Mouse (Mus musculus): ENCODE data around the gene Cabcoco1. TPM values are rescaled to one million over a fixed set of nuclear protein-coding genes. Genes with fewer than 3 reads are reported as not detected.

Cabcoco1 gene
- polyA plus RNA-seq, 1 experiment from 2014 or later: 4.0 TPM

- WGBS: 90% methylated on average over 3 of the region's 3 CpGs
- TF ChIP-seq CTCF (IDR thresholded peaks at IDR 0.05; ENCODE audit: low read depth): no peak
- H3K9ac ChIP-seq (ENCODE audit: low read depth, low read length): no peak overlapping the region
- H3K27ac ChIP-seq (ENCODE audit: low read depth, low read length): no peak overlapping the region
- H3K4me3 ChIP-seq (ENCODE audit: low read depth, low read length): no peak overlapping the region
- H3K9me3 ChIP-seq (ENCODE audit: control insufficient read depth): no peaks in the 10 kb centered on the region
- no peaks in the 10 kb centered on the region for H3K27me3 ChIP-seq (replicated peaks; ENCODE audit: control insufficient read depth, insufficient read depth, low read length)
- no peak overlapping the region for H3K4me2 ChIP-seq (replicated peaks; ENCODE audit: low read depth)
- ATAC-seq: no peak
- no peaks in the 10 kb centered on the region for H3K36me3 ChIP-seq (ENCODE audit: control insufficient read depth, insufficient read depth)
- peaks cover 10% of the 10 kb centered on the region; the same call in 1 of the 2 replicates for H3K4me1 ChIP-seq (replicated peaks; ENCODE audit: control insufficient read depth, insufficient read depth, low read length)
These were observed 1.4 kb upstream of the Cabcoco1 start for GRCm38 (mm10) chr10:68543107-68543506.

GRCm38 (mm10) chr10:68541943-68542420 is 286 bp upstream of the Cabcoco1 start:
- no peaks in the 10 kb centered on the region for H3K9me3 ChIP-seq (ENCODE audit: control insufficient read depth)
- no peak for TF ChIP-seq CTCF (IDR thresholded peaks at IDR 0.05; ENCODE audit: low read depth)
- H3K36me3 ChIP-seq (ENCODE audit: control insufficient read depth, insufficient read depth): no peaks in the 10 kb centered on the region
- H3K27me3 ChIP-seq (replicated peaks; ENCODE audit: control insufficient read depth, insufficient read depth, low read length): no peaks in the 10 kb centered on the region
- WGBS: 32% methylated on average over 7 of the region's 7 CpGs
- H3K9ac ChIP-seq (ENCODE audit: low read depth, low read length): peak overlapping the region; percentile 40; the same call in 1 of the 2 replicates
- H3K27ac ChIP-seq (ENCODE audit: low read depth, low read length): 0 out of 2 replicates have a peak overlapping the region, but pooled peaks have one; percentile 65
- ATAC-seq: no peak
- H3K4me1 ChIP-seq (replicated peaks; ENCODE audit: control insufficient read depth, insufficient read depth, low read length): peaks cover 10% of the 10 kb centered on the region; the same call in 1 of the 2 replicates
- H3K4me2 ChIP-seq (replicated peaks; ENCODE audit: low read depth): peak overlapping the region; percentile 66
- peak overlapping the region; percentile 49 for H3K4me3 ChIP-seq (ENCODE audit: low read depth, low read length)

GRCm38 (mm10) chr10:68540612-68541011 is 1.1 kb downstream of the Cabcoco1 start:
- H3K4me3 ChIP-seq (ENCODE audit: low read depth, low read length): no peak overlapping the region
- H3K4me2 ChIP-seq (replicated peaks; ENCODE audit: low read depth): peak overlapping the region; percentile 66; the same call in 1 of the 2 replicates
- no peaks in the 10 kb centered on the region for H3K36me3 ChIP-seq (ENCODE audit: control insufficient read depth, insufficient read depth)
- ATAC-seq: no peak
- H3K27ac ChIP-seq (ENCODE audit: low read depth, low read length): no peak overlapping the region
- whole genome bisulfite sequencing: 65% methylated on average over 3 of the region's 3 CpGs
- peaks cover 10% of the 10 kb centered on the region; the same call in 1 of the 2 replicates for H3K4me1 ChIP-seq (replicated peaks; ENCODE audit: control insufficient read depth, insufficient read depth, low read length)
- H3K9ac ChIP-seq (ENCODE audit: low read depth, low read length): no peak overlapping the region
- TF ChIP-seq CTCF (IDR thresholded peaks at IDR 0.05; ENCODE audit: low read depth): no peak
- no peaks in the 10 kb centered on the region for H3K9me3 ChIP-seq (ENCODE audit: control insufficient read depth)
- H3K27me3 ChIP-seq (replicated peaks; ENCODE audit: control insufficient read depth, insufficient read depth, low read length): no peaks in the 10 kb centered on the region

GRCm38 (mm10) chr10:68537261-68537950 is 4.3 kb downstream of the Cabcoco1 start:
- H3K4me3 ChIP-seq (ENCODE audit: low read depth, low read length): no peak overlapping the region
- TF ChIP-seq CTCF (IDR thresholded peaks at IDR 0.05; ENCODE audit: low read depth): no peak
- WGBS: 42% methylated on average over 4 of the region's 4 CpGs
- H3K27ac ChIP-seq (ENCODE audit: low read depth, low read length): no peak overlapping the region
- no peaks in the 10 kb centered on the region for H3K36me3 ChIP-seq (ENCODE audit: control insufficient read depth, insufficient read depth)
- no peaks in the 10 kb centered on the region for H3K9me3 ChIP-seq (ENCODE audit: control insufficient read depth)
- H3K9ac ChIP-seq (ENCODE audit: low read depth, low read length): no peak overlapping the region
- H3K4me1 ChIP-seq (replicated peaks; ENCODE audit: control insufficient read depth, insufficient read depth, low read length): peaks cover 5% of the 10 kb centered on the region; the same call in 1 of the 2 replicates
- no peaks in the 10 kb centered on the region for H3K27me3 ChIP-seq (replicated peaks; ENCODE audit: control insufficient read depth, insufficient read depth, low read length)
- ATAC-seq: no peak
- no peak overlapping the region for H3K4me2 ChIP-seq (replicated peaks; ENCODE audit: low read depth)

GRCm38 (mm10) chr10:68529364-68530049 is 12.2 kb downstream of the Cabcoco1 start:
- Histone ChIP-seq H3K9ac (ENCODE audit: low read depth, low read length) (no peak overlapping the region), H3K9me3 (ENCODE audit: control insufficient read depth) (no peaks in the 10 kb centered on the region), H3K4me1 (replicated peaks; ENCODE audit: control insufficient read depth, insufficient read depth, low read length) (0 out of 2 replicates have a peak, but pooled peaks cover 3% of the 10 kb centered on the region), H3K4me2 (replicated peaks; ENCODE audit: low read depth) (peak overlapping the region; percentile 41), H3K36me3 (ENCODE audit: control insufficient read depth, insufficient read depth) (no peaks in the 10 kb centered on the region), H3K27me3 (replicated peaks; ENCODE audit: control insufficient read depth, insufficient read depth, low read length) (no peaks in the 10 kb centered on the region), H3K4me3 (ENCODE audit: low read depth, low read length) (no peak overlapping the region), H3K27ac (ENCODE audit: low read depth, low read length) (no peak overlapping the region)
- WGBS: 48% methylated on average over 10 of the region's 10 CpGs
- ATAC-seq: no peak
- TF ChIP-seq CTCF (IDR thresholded peaks at IDR 0.05; ENCODE audit: low read depth): no peak

GRCm38 (mm10) chr10:68528958-68529357 is 12.7 kb downstream of the Cabcoco1 start:
- no peaks in the 10 kb centered on the region for H3K36me3 ChIP-seq (ENCODE audit: control insufficient read depth, insufficient read depth)
- 26% methylated on average over 8 of the region's 8 CpGs for WGBS
- no peaks in the 10 kb centered on the region for H3K27me3 ChIP-seq (replicated peaks; ENCODE audit: control insufficient read depth, insufficient read depth, low read length)
- H3K9ac ChIP-seq (ENCODE audit: low read depth, low read length): no peak overlapping the region
- 0 out of 2 replicates have a peak overlapping the region, but pooled peaks have one; percentile 41 for H3K4me2 ChIP-seq (replicated peaks; ENCODE audit: low read depth)
- no peak for TF ChIP-seq CTCF (IDR thresholded peaks at IDR 0.05; ENCODE audit: low read depth)
- 0 out of 2 replicates have a peak, but pooled peaks cover 3% of the 10 kb centered on the region for H3K4me1 ChIP-seq (replicated peaks; ENCODE audit: control insufficient read depth, insufficient read depth, low read length)
- no peaks in the 10 kb centered on the region for H3K9me3 ChIP-seq (ENCODE audit: control insufficient read depth)
- no peak for ATAC-seq
- H3K4me3 ChIP-seq (ENCODE audit: low read depth, low read length): no peak overlapping the region
- H3K27ac ChIP-seq (ENCODE audit: low read depth, low read length): no peak overlapping the region
